In the genomic region with DNA sequence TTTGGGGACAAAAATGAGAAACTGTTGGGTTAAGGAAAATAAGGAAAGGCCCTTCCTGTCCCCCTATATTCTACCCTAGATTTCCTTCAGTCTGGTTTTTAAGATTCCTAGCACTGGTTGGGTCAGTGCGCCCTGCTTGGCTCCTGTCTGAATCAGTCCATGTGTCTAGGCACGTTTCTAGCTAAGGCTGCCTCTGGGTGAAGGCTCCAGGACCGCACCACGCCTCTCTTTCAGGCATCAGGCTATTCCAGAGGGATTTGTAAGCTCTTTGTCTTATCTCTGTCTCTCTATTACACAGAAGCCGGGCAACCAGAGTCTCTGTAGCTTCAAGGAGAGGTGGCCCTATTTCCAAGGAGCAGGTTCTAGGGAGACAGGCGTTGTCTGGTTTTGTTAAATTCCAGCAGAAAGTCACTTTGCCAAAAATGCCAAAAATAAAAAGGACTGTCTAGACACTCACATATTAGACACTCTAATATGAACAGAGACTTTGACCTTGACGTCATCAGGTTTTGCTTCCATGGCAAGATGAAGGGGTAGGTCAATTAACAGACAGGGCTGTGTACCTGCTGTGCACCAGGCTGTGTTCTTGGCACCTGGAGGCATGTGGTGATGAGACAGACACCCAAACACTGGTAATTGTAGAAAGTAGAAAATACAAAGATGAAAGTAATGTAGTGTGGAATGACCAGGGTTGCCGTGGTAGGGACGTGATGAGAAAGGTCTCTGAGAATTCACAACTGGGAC, we compare ENCODE assay signal across 9 mouse cellular contexts. TPM values are rescaled to one million over a fixed set of nuclear protein-coding genes. Genes with fewer than 3 reads are reported as not detected.
DNase-seq lines count a peak whose midpoint lies in the region; ATAC-seq lines count a peak whose summit lies in the region.
"Had no signal": no experiment of that assay in that cellular context is flagged by ENCODE, and none has a peak within 500 bp of the region (broad histone marks: within the 10 kb centered on the region; RNA-seq: fewer than 3 reads in every experiment).

No protein-coding gene starts in this region.

- peak; percentile 14 for DNase-seq in gastrocnemius, postnatal 25 days
- DNase-seq in gastrocnemius, postnatal 4 days (ENCODE audit: low spot score in 2 of 2), result no peak
- peak; percentile 49 for DNase-seq in ovary, postnatal 36 days (ENCODE audit: low spot score)
- no peak for DNase-seq in ovary, postnatal 10 days (ENCODE audit: low spot score)
- DNase-seq in cerebellum, postnatal 36 days, result peak; percentile 30 to 38
- peak; percentile 10 for DNase-seq in heart, postnatal 25 days (ENCODE audit: low spot score)
- no peak for DNase-seq in right cerebral cortex, postnatal 14 days

- WGBS in midbrain, embryonic 15.5 days, result 72% methylated on average over 9 of the region's 9 CpGs

- H3K27me3 ChIP-seq in midbrain, embryonic 15.5 days (replicated peaks), result no peaks in the 10 kb centered on the region
- H3K27me3 ChIP-seq: stomach, embryonic 15.5 days had no signal

- intact Hi-C loops in heart, postnatal 25 days (cut with DNase I), result loop anchor here (2.0 to 5.0 kb wide), 2 partner anchors 55 to 86 kb away; a partner anchor contains a TSS

- no peak overlapping the region for H3K27ac ChIP-seq in midbrain, embryonic 15.5 days
- H3K27ac ChIP-seq: stomach, embryonic 15.5 days had no signal

- H3K9ac ChIP-seq in midbrain, embryonic 15.5 days, result no peak overlapping the region
- H3K9ac ChIP-seq: stomach, embryonic 15.5 days had no signal

- H3K4me1 ChIP-seq in midbrain, embryonic 15.5 days, result no peaks in the 10 kb centered on the region

- no peak for ATAC-seq in midbrain, embryonic 15.5 days (replicated peaks)

- no peaks in the 10 kb centered on the region for H3K9me3 ChIP-seq in midbrain, embryonic 15.5 days
- H3K9me3 ChIP-seq: stomach, embryonic 15.5 days had no signal

- no peak overlapping the region for H3K4me3 ChIP-seq in midbrain, embryonic 15.5 days
- H3K4me3 ChIP-seq: stomach, embryonic 15.5 days had no signal

- H3K36me3 ChIP-seq in midbrain, embryonic 15.5 days (replicated peaks), result no peaks in the 10 kb centered on the region
- H3K36me3 ChIP-seq: stomach, embryonic 15.5 days had no signal

- no peak overlapping the region for H3K4me2 ChIP-seq in midbrain, embryonic 15.5 days
- H3K4me2 ChIP-seq: stomach, embryonic 15.5 days had no signal

RNA-seq across cellular contexts. Expression of a gene that starts 56.5 kb away (rescaled TPM):
- total RNA-seq in gastrocnemius, postnatal 25 days (2021), result 10 to 100 TPM; 26.7 to 29.0 TPM
- total RNA-seq in gastrocnemius, postnatal 4 days (2021), result 10 to 100 TPM; 38.2 to 40.8 TPM
- total RNA-seq in heart, postnatal 25 days (2021), result 10 to 100 TPM; 32.8 to 36.6 TPM
- polyA plus RNA-seq in midbrain, embryonic 15.5 days (2015; fragmentation: Nextera tagmentation; extraction: Ambion mirVana), result 109 and 116 TPM in 2 replicates

Comparison
In these comparisons a context has a peak if more than half of its experiments do, and no peak if none do; other contexts are left out.
1. DNase-seq: peak in gastrocnemius, postnatal 25 days (single experiment), ovary, postnatal 36 days (single experiment), cerebellum, postnatal 36 days (2 of 2) and heart, postnatal 25 days (single experiment); none in gastrocnemius, postnatal 4 days (0 of 2), ovary, postnatal 10 days (single experiment) and right cerebral cortex, postnatal 14 days (single experiment).